Mouse (Mus musculus) heart, embryonic 12.5 days (tissue): ENCODE measurements around the gene Plcb4. TPM values are rescaled to one million over a fixed set of nuclear protein-coding genes. Genes with fewer than 3 reads are reported as not detected.
A peak's percentile ranks its signal among the peaks of the same experiment; 100 is the strongest.

Experiments used
- ATAC-seq: fragments of 200-750 bp; cut with Nextera tagmentation; 2 replicates; pipeline ENCODE4 v1.8.0; 2017; ENCODE audit warnings: moderate TSS enrichment, moderate library complexity; ENCODE audit not compliant: insufficient number of reproducible peaks, low FRiP score
- H3K27ac ChIP-seq: fragments of 300-500 bp; sonication (generic); 2 replicates; pipeline ENCODE4 v1.5.1; 2016; ENCODE audit warnings: mild to moderate bottlenecking, moderate library complexity; ENCODE audit not compliant: poor library complexity, severe bottlenecking
- H3K27me3 ChIP-seq: fragments of 300-500 bp; sonication (generic); replicated peaks from 2 replicates; pipeline ENCODE4 v1.6.1; 2016; ENCODE audit warnings: mild to moderate bottlenecking, moderate library complexity
- H3K36me3 ChIP-seq: fragments of 300-500 bp; sonication (generic); 2 replicates; pipeline ENCODE4 v1.6.1; 2016; ENCODE audit warnings: mild to moderate bottlenecking, moderate library complexity
- H3K4me1 ChIP-seq: fragments of 300-500 bp; sonication (generic); replicated peaks from 2 replicates; pipeline ENCODE4 v1.6.1; 2016; ENCODE audit warnings: mild to moderate bottlenecking
- H3K4me2 ChIP-seq: fragments of 300-500 bp; sonication (generic); 2 replicates; pipeline ENCODE4 v1.6.1; 2016; ENCODE audit warnings: mild to moderate bottlenecking, moderate library complexity
- H3K4me3 ChIP-seq: fragments of 300-500 bp; sonication (generic); 2 replicates; pipeline ENCODE4 v1.5.1; 2016; ENCODE audit warnings: mild to moderate bottlenecking
- H3K9ac ChIP-seq: fragments of 300-500 bp; sonication (generic); 2 replicates; pipeline ENCODE4 v1.6.1; 2016; ENCODE audit warnings: mild to moderate bottlenecking, moderate library complexity
- H3K9me3 ChIP-seq: fragments of 300-500 bp; sonication (generic); replicated peaks from 2 replicates; pipeline ENCODE4 v1.6.1; 2016; ENCODE audit warnings: mild to moderate bottlenecking, moderate library complexity
- WGBS: fragments of 180-500 bp; shearing (Covaris S2); methylation state at CpG from one replicate; pipeline ENCODE4 v1.1.7; 2016; 5-methylcytosine and 5-hydroxymethylcytosine counted together
- polyA plus RNA-seq: library from polyadenylated mRNA; unstranded; fragments of >200 nt; fragmentation: Nextera tagmentation; extraction: Ambion mirVana; gene quantifications from 2 replicates; pipeline ENCODE4 v1.2.1, GENCODE M21; 2016

Gene Plcb4
- polyA plus RNA-seq, 1 experiment from 2014 or later, result 33.2 TPM

DNA sequence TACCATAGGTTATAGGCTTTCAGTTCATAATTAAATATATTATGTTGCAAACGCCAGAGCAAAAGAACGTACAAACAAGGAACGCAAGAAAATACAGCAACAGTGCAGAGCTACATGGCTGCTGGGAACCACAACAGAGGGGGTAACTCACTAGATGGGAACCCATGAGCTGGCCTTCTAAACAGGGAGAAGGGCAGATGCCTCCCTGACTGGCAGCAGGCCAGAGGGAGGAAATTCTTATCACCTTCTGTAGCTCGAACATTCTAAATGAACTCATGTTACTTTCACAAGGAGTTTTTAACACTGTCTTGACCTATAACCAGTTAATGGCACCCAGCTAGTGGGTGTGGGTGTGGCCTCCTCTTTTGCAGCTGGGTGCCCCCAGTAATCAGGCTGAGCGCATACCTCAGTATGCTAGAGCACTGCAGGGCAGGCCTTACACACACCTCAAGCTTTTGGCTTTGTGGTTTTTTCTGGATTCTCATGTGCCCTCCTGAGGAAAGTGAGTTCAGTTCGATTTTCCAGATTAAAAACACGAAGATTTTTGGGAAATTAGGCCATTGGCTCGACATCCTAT lies 102.5 kb downstream of the Plcb4 start:
- 65% methylated on average over 8 of the region's 8 CpGs for WGBS
- no peak overlapping the region for H3K4me3 ChIP-seq
- H3K9me3 ChIP-seq, result no peaks in the 10 kb centered on the region
- H3K4me2 ChIP-seq, result no peak overlapping the region
- H3K36me3 ChIP-seq, result no peaks in the 10 kb centered on the region
- no peaks in the 10 kb centered on the region for H3K27me3 ChIP-seq
- peaks cover 27% of the 10 kb centered on the region for H3K4me1 ChIP-seq
- H3K27ac ChIP-seq, result peak overlapping the region; percentile 73
- H3K9ac ChIP-seq, result no peak overlapping the region
- ATAC-seq, result no peak

DNA sequence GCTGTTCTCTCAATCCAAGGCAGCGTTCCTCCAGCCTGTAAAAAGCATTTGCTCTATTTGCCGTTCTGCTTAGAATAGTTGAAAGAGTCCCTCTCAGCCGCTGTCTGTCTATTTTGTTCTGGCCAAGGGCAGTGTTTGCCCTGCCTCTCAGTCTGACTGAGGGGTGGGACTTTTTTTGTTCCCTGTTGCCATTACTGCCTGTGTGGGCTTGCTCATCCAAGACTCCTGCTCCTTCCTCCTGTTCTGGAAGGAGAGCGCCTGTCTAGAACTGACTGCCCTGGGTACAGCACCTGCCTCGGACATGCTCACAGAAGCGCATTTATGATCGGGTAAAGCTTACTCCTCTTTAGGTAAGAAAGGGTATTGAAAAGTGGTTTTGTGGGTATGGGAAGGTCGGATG lies 105.9 kb downstream of the Plcb4 start:
- ATAC-seq, result no peak
- no peaks in the 10 kb centered on the region for H3K27me3 ChIP-seq
- H3K27ac ChIP-seq, result peak overlapping the region; percentile 63
- no peak overlapping the region for H3K9ac ChIP-seq
- peaks cover 45% of the 10 kb centered on the region for H3K4me1 ChIP-seq
- peak overlapping the region; percentile 22; the same call in 1 of the 2 replicates for H3K4me3 ChIP-seq
- H3K9me3 ChIP-seq, result no peaks in the 10 kb centered on the region
- peak overlapping the region; percentile 31 for H3K4me2 ChIP-seq
- 61% methylated on average over 8 of the region's 8 CpGs for WGBS
- H3K36me3 ChIP-seq, result no peaks in the 10 kb centered on the region

- H3K27ac ChIP-seq, result peak overlapping the region; percentile 6; the same call in 1 of the 2 replicates
Measured at GRCm38 (mm10) chr2:135766471-135767063, 107.8 kb downstream of the Plcb4 start.

GRCm38 (mm10) chr2:135767535-135767934 lies 108.7 kb downstream of the Plcb4 start:
- Histone ChIP-seq H3K4me3 (no peak overlapping the region), H3K4me1 (peaks cover 43% of the 10 kb centered on the region), H3K36me3 (no peaks in the 10 kb centered on the region), H3K27ac (peak overlapping the region; percentile 12; the same call in 1 of the 2 replicates), H3K27me3 (no peaks in the 10 kb centered on the region), H3K9me3 (no peaks in the 10 kb centered on the region), H3K9ac (no peak overlapping the region), H3K4me2 (no peak overlapping the region)
- no peak for ATAC-seq
- 72% methylated on average over 5 of the region's 5 CpGs for WGBS

More at GRCm38 (mm10) chr2:135766471-135767063, 107.8 kb downstream of the Plcb4 start:
- Histone ChIP-seq H3K4me3 (no peak overlapping the region), H3K9ac (peak overlapping the region; percentile 25; the same call in 1 of the 2 replicates), H3K4me2 (peak overlapping the region; percentile 48), H3K36me3 (no peaks in the 10 kb centered on the region), H3K27me3 (no peaks in the 10 kb centered on the region), H3K9me3 (no peaks in the 10 kb centered on the region), H3K4me1 (peaks cover 43% of the 10 kb centered on the region)
- 34% methylated on average over 6 of the region's 6 CpGs for WGBS
- ATAC-seq, result peak; percentile 82

DNA sequence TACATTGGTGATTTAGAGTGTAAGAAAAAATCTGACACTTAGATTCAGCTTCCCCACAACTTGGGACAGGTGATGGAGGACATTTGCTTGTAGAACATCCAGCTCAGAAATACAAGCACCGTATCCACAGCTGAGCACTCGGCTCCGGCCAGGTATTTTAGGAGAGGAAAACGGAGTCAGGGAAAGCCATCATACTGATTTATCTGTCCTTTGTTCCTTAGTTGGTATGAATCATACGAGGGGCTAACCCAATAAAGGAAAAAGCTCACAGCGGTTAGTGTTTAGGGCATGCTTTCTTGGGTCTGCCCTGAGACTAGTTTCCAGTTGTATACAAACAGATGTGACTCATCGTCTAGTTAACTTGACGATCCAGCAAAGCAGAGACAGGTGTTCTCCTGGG lies 110.9 kb downstream of the Plcb4 start:
- Histone ChIP-seq H3K4me2 (no peak overlapping the region), H3K36me3 (no peaks in the 10 kb centered on the region), H3K9me3 (no peaks in the 10 kb centered on the region), H3K4me3 (no peak overlapping the region), H3K4me1 (peaks cover 51% of the 10 kb centered on the region), H3K27me3 (no peaks in the 10 kb centered on the region), H3K27ac (no peak overlapping the region), H3K9ac (no peak overlapping the region)
- no peak for ATAC-seq
- 84% methylated on average over 8 of the region's 8 CpGs for WGBS

GRCm38 (mm10) chr2:135770226-135770625 lies 111.4 kb downstream of the Plcb4 start:
- H3K27ac ChIP-seq, result no peak overlapping the region
- H3K9me3 ChIP-seq, result no peaks in the 10 kb centered on the region
- H3K27me3 ChIP-seq, result no peaks in the 10 kb centered on the region
- no peak overlapping the region for H3K4me3 ChIP-seq
- no peak for ATAC-seq
- H3K36me3 ChIP-seq, result no peaks in the 10 kb centered on the region
- WGBS, result 89% methylated on average over 9 of the region's 9 CpGs
- H3K4me1 ChIP-seq, result peaks cover 52% of the 10 kb centered on the region
- H3K4me2 ChIP-seq, result no peak overlapping the region
- no peak overlapping the region for H3K9ac ChIP-seq

DNA sequence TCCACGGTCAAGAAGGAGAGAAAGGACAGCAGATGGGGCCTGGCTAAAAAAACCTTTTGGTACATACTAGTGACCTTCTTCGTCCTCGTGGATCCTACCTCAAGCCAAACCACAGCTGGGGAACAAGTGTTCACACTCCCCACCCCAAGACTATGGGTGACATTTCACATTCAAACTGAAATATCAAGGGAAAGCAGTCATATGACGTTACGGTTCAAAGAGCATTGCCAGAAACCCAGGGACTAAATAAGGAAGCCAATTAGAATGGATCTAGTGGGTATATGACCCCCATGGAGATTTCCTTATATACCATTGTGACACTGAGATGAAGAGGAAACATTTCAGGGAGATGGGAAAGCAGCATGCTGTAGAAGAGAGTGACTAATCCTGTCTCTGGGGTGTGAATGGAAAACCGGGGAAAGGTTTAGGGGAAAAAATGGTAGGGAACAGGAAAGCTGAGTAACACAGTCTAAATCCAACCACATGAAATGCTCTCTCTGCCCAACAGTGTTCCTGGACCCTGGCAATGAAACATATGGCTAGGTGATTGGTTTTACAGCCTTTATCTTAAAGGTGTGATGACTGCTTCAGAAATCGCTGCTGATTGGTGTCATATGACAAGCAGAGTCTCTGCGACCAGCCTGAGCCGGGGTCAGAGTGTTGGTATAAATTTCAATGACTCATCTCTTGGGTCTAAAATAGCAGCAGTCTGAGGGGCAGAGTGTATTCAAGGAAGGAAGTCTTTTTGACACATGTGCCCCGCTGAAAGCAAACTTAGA lies 114.6 kb downstream of the Plcb4 start:
- peak; percentile 45; the same call in 1 of the 2 replicates for ATAC-seq
- Histone ChIP-seq H3K4me2 (peak overlapping the region; percentile 36), H3K9ac (no peak overlapping the region), H3K27me3 (no peaks in the 10 kb centered on the region), H3K27ac (peak overlapping the region; percentile 69), H3K9me3 (no peaks in the 10 kb centered on the region), H3K4me1 (peaks cover 32% of the 10 kb centered on the region), H3K4me3 (no peak overlapping the region), H3K36me3 (no peaks in the 10 kb centered on the region)
- WGBS, result 29% methylated on average over 10 of the region's 10 CpGs

DNA sequence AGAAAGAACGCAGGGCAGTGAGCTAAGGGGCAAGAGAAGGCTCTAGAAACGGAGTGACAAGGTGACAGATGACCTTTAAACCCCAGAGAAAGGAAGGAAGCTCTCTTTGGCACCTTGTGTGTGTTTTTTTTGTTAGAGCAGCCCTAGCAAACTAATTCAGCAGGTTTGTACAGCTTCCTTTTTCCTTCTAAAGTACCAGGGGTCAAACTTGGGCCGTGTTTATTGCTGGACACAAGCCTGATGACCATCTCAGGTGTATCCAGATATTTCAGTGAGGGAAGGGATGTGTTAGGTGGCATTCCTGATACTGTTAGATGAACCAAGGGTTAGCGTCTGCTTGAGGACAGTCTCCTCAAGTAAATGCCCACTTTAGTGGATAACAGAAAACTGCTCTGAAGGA lies 116.2 kb downstream of the Plcb4 start:
- Histone ChIP-seq H3K4me3 (no peak overlapping the region), H3K4me2 (no peak overlapping the region), H3K27me3 (no peaks in the 10 kb centered on the region), H3K36me3 (no peaks in the 10 kb centered on the region), H3K9me3 (no peaks in the 10 kb centered on the region), H3K9ac (no peak overlapping the region), H3K27ac (no peak overlapping the region), H3K4me1 (peaks cover 32% of the 10 kb centered on the region)
- no peak for ATAC-seq
- WGBS, result 63% methylated on average over 4 of the region's 4 CpGs

- H3K36me3 ChIP-seq, result no peaks in the 10 kb centered on the region
- no peak overlapping the region for H3K27ac ChIP-seq
- no peak for ATAC-seq
- no peaks in the 10 kb centered on the region for H3K9me3 ChIP-seq
- WGBS, result 87% methylated on average over 4 of the region's 4 CpGs
- no peak overlapping the region for H3K4me3 ChIP-seq
- no peak overlapping the region for H3K9ac ChIP-seq
- H3K4me2 ChIP-seq, result no peak overlapping the region
- no peaks in the 10 kb centered on the region for H3K27me3 ChIP-seq
- H3K4me1 ChIP-seq, result peaks cover 24% of the 10 kb centered on the region
Measured at GRCm38 (mm10) chr2:135776131-135776775, 117.4 kb downstream of the Plcb4 start.

- no peak overlapping the region for H3K27ac ChIP-seq
- ATAC-seq, result no peak
- H3K4me1 ChIP-seq, result peaks cover 4% of the 10 kb centered on the region; the same call in 1 of the 2 replicates
- H3K9ac ChIP-seq, result no peak overlapping the region
- H3K4me3 ChIP-seq, result no peak overlapping the region
- 82% methylated on average over 6 of the region's 6 CpGs for WGBS
- no peaks in the 10 kb centered on the region for H3K9me3 ChIP-seq
- H3K27me3 ChIP-seq, result no peaks in the 10 kb centered on the region
- H3K4me2 ChIP-seq, result no peak overlapping the region
- H3K36me3 ChIP-seq, result no peaks in the 10 kb centered on the region
Measured at GRCm38 (mm10) chr2:135781391-135781790, 122.6 kb downstream of the Plcb4 start.

DNA sequence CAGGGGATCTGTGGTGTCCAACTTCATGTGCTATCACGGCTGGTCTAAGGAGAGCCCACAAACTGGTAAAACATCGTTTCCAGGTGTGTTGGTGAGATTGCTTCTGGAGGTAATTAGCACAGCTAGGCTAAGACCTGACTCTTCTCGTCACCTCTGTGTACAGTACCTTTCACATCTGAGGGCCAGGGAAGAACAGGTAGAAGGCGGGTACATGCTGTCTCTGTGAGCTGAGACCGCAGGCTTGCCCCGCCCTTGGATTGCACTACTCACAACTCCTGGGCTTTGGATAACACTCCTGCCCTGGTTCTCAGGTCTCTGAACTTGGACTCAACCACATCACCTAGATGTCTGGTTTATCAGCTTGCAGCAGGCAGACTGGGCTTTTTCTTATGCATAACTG lies 128.6 kb downstream of the Plcb4 start:
- H3K4me1 ChIP-seq, result no peaks in the 10 kb centered on the region
- no peak overlapping the region for H3K27ac ChIP-seq
- H3K4me2 ChIP-seq, result no peak overlapping the region
- H3K4me3 ChIP-seq, result no peak overlapping the region
- H3K9me3 ChIP-seq, result no peaks in the 10 kb centered on the region
- H3K9ac ChIP-seq, result no peak overlapping the region
- WGBS, result 87% methylated on average over 6 of the region's 6 CpGs
- ATAC-seq, result no peak
- no peaks in the 10 kb centered on the region for H3K27me3 ChIP-seq
- no peaks in the 10 kb centered on the region for H3K36me3 ChIP-seq
